Mouse (Mus musculus): ENCODE results near the gene Ddx59. TPM values are rescaled to one million over a fixed set of nuclear protein-coding genes. Genes with fewer than 3 reads are reported as not detected.
A peak's percentile ranks its signal among the peaks of the same experiment; 100 is the strongest.

Gene Ddx59
- total RNA-seq, 1 experiment, result 14.0 TPM

DNA sequence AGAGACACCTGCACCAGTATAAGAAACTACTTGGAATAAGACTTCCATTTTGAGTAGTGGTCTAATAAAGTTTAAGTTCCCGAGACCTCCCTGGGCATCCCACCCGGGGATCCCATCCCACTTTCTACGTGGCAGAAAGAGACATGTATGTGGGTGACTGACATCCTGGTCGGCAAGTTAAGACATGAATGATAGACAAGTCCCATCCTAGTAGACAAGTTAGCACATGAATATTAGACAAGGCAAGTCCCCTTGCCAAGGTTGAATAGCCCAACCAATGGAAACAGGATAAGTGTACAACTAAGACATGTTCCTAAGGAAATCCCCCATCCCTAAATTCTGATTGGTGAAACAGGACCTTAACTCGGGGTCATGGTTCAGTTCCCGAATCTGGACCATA lies 34.5 kb downstream of the Ddx59 start:
- no peaks in the 10 kb centered on the region for H3K9me3 ChIP-seq (ENCODE audit: control insufficient read depth, insufficient read depth, low read depth, low read length)
- in situ Hi-C loops (cut with MboI; ENCODE audit: low sequenced_read_pairs in 2 of 2, unreplicated experiment in 2 of 2), result no loop called here
- TF ChIP-seq ZNF384 (IDR thresholded peaks at IDR 0.05; ENCODE audit: low read depth, low read length) (no peak), CHD2 (IDR thresholded peaks at IDR 0.05; ENCODE audit: low read depth, low read length) (no peak), HCFC1 (IDR thresholded peaks at IDR 0.05; ENCODE audit: borderline replicate concordance, insufficient read depth, low read length) (no peak), MAFK (IDR thresholded peaks at IDR 0.05; ENCODE audit: insufficient read depth, low read depth, low read length) (no peak), ZC3H11A (IDR thresholded peaks at IDR 0.05; ENCODE audit: borderline replicate concordance, low read depth, low read length) (no peak)

DNA sequence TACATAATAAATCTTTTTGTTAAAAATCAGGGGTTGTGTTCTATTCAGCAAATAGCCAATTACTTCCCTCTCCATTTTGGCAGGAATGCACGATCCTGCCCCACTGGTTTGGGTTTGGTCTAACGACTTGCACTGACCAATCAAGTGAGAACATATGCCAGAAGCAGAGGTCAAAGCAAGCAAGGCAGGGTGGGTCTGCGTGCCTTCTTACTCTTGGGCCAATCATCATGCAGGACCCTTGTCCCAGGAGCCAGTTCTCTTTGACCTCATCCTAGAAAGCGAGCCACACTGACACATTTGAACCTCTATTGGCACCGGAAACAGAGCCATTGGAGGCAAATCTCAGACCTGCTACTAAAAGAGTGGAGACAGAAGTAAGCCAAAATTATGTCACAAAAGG lies 35.1 kb downstream of the Ddx59 start:
- in situ Hi-C loops (cut with MboI; ENCODE audit: low sequenced_read_pairs in 2 of 2, unreplicated experiment in 2 of 2), result no loop called here
- DNase-seq (ENCODE audit: low read depth, low spot score), result no peak
- H3K27ac ChIP-seq (ENCODE audit: insufficient read depth, low read depth, low read length, poor library complexity, severe bottlenecking), result no peak overlapping the region
- TF ChIP-seq ZNF384 (IDR thresholded peaks at IDR 0.05; ENCODE audit: low read depth, low read length), result no peak
- TF ChIP-seq HCFC1 (IDR thresholded peaks at IDR 0.05; ENCODE audit: borderline replicate concordance, insufficient read depth, low read length), result no peak
- TF ChIP-seq ZC3H11A (IDR thresholded peaks at IDR 0.05; ENCODE audit: borderline replicate concordance, low read depth, low read length), result no peak
- TF ChIP-seq CHD2 (IDR thresholded peaks at IDR 0.05; ENCODE audit: low read depth, low read length), result no peak
- TF ChIP-seq MAFK (IDR thresholded peaks at IDR 0.05; ENCODE audit: insufficient read depth, low read depth, low read length), result no peak
- peak overlapping the region; percentile 29 to 56; a peak in 2 of 4 replicates for H3K4me3 ChIP-seq (ENCODE audit: insufficient read depth in 1 of 2, low read depth in 1 of 2, low read length in 2 of 2, poor library complexity in 1 of 2, severe bottlenecking in 1 of 2)
- no peaks in the 10 kb centered on the region; a peak in 1 of 4 replicates for H3K4me1 ChIP-seq (ENCODE audit: control insufficient read depth in 2 of 2, insufficient read depth in 2 of 2, low read length in 2 of 2, poor library complexity in 1 of 2)
- no peaks in the 10 kb centered on the region for H3K9me3 ChIP-seq (ENCODE audit: control insufficient read depth, insufficient read depth, low read depth, low read length)
- no peak overlapping the region for H3K9ac ChIP-seq (ENCODE audit: insufficient read depth, low read depth, low read length, poor library complexity, severe bottlenecking)
- H3K36me3 ChIP-seq (ENCODE audit: control insufficient read depth, insufficient read depth, low read length, poor library complexity, severe bottlenecking), result no peaks in the 10 kb centered on the region

More for the DNA sequence above, 34.5 kb downstream of the Ddx59 start:
- Histone ChIP-seq H3K36me3 (ENCODE audit: control insufficient read depth, insufficient read depth, low read length, poor library complexity, severe bottlenecking) (no peaks in the 10 kb centered on the region), H3K27ac (ENCODE audit: insufficient read depth, low read depth, low read length, poor library complexity, severe bottlenecking) (no peak overlapping the region), H3K4me1 (ENCODE audit: control insufficient read depth in 2 of 2, insufficient read depth in 2 of 2, low read length in 2 of 2, poor library complexity in 1 of 2) (no peaks in the 10 kb centered on the region; a peak in 1 of 4 replicates), H3K4me3 (ENCODE audit: insufficient read depth in 1 of 2, low read depth in 1 of 2, low read length in 2 of 2, poor library complexity in 1 of 2, severe bottlenecking in 1 of 2) (no peak overlapping the region), H3K9ac (ENCODE audit: insufficient read depth, low read depth, low read length, poor library complexity, severe bottlenecking) (no peak overlapping the region)
- DNase-seq (ENCODE audit: low read depth, low spot score), result no peak

DNA sequence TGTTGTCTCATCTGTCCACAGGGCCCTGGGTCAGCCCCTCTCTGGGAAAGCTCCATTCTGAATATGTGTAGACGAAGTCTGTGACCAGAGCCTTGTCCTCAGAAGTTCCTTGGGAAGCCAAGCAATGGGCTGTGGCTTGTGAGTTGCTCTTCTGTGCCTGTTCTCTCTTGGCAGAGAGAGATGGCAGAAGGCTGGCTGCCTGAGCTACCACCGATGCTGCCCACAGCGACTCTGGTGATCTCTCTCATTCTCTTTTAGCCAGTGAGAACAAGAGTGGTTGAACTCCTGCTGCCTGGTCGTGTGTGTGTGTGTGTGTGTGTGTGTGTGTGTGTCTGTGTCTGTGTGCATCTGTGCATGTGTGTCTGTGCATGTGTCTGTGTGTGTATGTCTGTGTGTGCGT lies 37.4 kb downstream of the Ddx59 start:
- in situ Hi-C loops (cut with MboI; ENCODE audit: low sequenced_read_pairs in 2 of 2, unreplicated experiment in 2 of 2), result no loop called here
- TF ChIP-seq HCFC1 (IDR thresholded peaks at IDR 0.05; ENCODE audit: borderline replicate concordance, insufficient read depth, low read length) (no peak), CHD2 (IDR thresholded peaks at IDR 0.05; ENCODE audit: low read depth, low read length) (no peak), ZC3H11A (IDR thresholded peaks at IDR 0.05; ENCODE audit: borderline replicate concordance, low read depth, low read length) (no peak), MAFK (IDR thresholded peaks at IDR 0.05; ENCODE audit: insufficient read depth, low read depth, low read length) (no peak), ZNF384 (IDR thresholded peaks at IDR 0.05; ENCODE audit: low read depth, low read length) (no peak)
- Histone ChIP-seq H3K4me1 (ENCODE audit: control insufficient read depth in 2 of 2, insufficient read depth in 2 of 2, low read length in 2 of 2, poor library complexity in 1 of 2) (no peaks in the 10 kb centered on the region; a peak in 1 of 4 replicates), H3K9ac (ENCODE audit: insufficient read depth, low read depth, low read length, poor library complexity, severe bottlenecking) (no peak overlapping the region), H3K36me3 (ENCODE audit: control insufficient read depth, insufficient read depth, low read length, poor library complexity, severe bottlenecking) (no peaks in the 10 kb centered on the region), H3K27ac (ENCODE audit: insufficient read depth, low read depth, low read length, poor library complexity, severe bottlenecking) (no peak overlapping the region), H3K4me3 (ENCODE audit: insufficient read depth in 1 of 2, low read depth in 1 of 2, low read length in 2 of 2, poor library complexity in 1 of 2, severe bottlenecking in 1 of 2) (no peak overlapping the region), H3K9me3 (ENCODE audit: control insufficient read depth, insufficient read depth, low read depth, low read length) (no peaks in the 10 kb centered on the region)
- no peak for DNase-seq (ENCODE audit: low read depth, low spot score)

DNA sequence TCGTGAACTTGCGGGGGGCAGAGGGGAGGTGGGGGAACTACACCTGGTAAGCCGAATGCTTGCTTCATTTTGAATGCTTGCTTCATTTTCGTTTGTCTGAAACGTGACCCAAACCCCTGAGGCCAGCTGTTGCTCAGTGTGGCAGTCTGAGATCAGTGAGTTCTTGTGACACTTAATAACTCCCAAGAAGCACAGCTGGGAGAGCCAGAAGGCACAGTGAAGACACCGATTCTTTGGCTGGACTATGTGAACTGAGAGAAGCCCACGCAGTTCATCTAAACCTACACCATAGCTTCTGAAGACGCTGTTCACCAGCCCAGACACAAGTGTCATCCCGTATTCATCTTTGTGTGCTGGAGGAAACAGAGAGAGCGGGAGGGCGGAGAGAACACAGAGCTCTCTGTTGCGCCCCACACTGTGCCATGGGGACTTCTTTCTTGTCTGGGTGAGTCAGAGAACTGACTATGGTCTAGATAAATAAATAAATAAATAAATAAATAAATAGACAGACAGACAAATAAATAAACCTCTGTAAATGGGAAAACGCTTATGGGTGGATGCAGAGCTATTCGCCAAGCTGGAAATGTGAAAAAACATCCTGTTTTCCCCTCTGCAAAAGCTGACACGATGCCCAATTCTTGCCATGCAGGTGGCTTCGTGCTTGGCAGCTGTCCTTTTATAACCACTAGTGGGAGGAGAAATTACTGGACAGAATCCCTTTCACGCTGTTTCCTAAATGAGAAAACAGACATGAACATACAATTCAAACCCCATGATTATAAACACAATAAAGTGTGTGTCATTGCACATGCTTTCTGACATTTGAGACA lies 40.9 kb downstream of the Ddx59 start:
- no peaks in the 10 kb centered on the region; a peak in 1 of 4 replicates for H3K4me1 ChIP-seq (ENCODE audit: control insufficient read depth in 2 of 2, insufficient read depth in 2 of 2, low read length in 2 of 2, poor library complexity in 1 of 2)
- DNase-seq (ENCODE audit: low read depth, low spot score), result no peak
- in situ Hi-C loops (cut with MboI; ENCODE audit: low sequenced_read_pairs in 2 of 2, unreplicated experiment in 2 of 2), result no loop called here
- TF ChIP-seq CHD2 (IDR thresholded peaks at IDR 0.05; ENCODE audit: low read depth, low read length) (no peak), ZC3H11A (IDR thresholded peaks at IDR 0.05; ENCODE audit: borderline replicate concordance, low read depth, low read length) (no peak), MAFK (IDR thresholded peaks at IDR 0.05; ENCODE audit: insufficient read depth, low read depth, low read length) (no peak)
- no peaks in the 10 kb centered on the region for H3K36me3 ChIP-seq (ENCODE audit: control insufficient read depth, insufficient read depth, low read length, poor library complexity, severe bottlenecking)
- no peak overlapping the region for H3K4me3 ChIP-seq (ENCODE audit: insufficient read depth in 1 of 2, low read depth in 1 of 2, low read length in 2 of 2, poor library complexity in 1 of 2, severe bottlenecking in 1 of 2)
- no peak overlapping the region for H3K27ac ChIP-seq (ENCODE audit: insufficient read depth, low read depth, low read length, poor library complexity, severe bottlenecking)
- no peaks in the 10 kb centered on the region for H3K9me3 ChIP-seq (ENCODE audit: control insufficient read depth, insufficient read depth, low read depth, low read length)
- no peak overlapping the region for H3K9ac ChIP-seq (ENCODE audit: insufficient read depth, low read depth, low read length, poor library complexity, severe bottlenecking)
